Mouse (Mus musculus): ENCODE measurements around the gene Mpp6. TPM values are rescaled to one million over a fixed set of nuclear protein-coding genes. Genes with fewer than 3 reads are reported as not detected.

Mpp6 gene
- total and polyA plus RNA-seq, 2 experiments from 2014 or later, result 66.4 to 101 TPM

- Histone ChIP-seq H3K36me3 (ENCODE audit: insufficient read depth) (peaks cover 26% of the 10 kb centered on the region), H3K4me1 (ENCODE audit: insufficient read depth) (no peaks in the 10 kb centered on the region), H3K4me2 (ENCODE audit: low read depth) (no peak overlapping the region), H3K4me3 (ENCODE audit: low read depth, low read length) (no peak overlapping the region), H3K9ac (no peak overlapping the region), H3K9me3 (ENCODE audit: low read length) (no peaks in the 10 kb centered on the region), H3K27me3 (ENCODE audit: insufficient read depth, low read length) (no peaks in the 10 kb centered on the region), H3K27ac (ENCODE audit: low read depth, low read length) (no peak overlapping the region)
- DNase-seq (peak; percentile 35), ATAC-seq (no peak)
- WGBS, result 71% methylated on average over 4 of the region's 4 CpGs
- peak; percentile 61 for TF ChIP-seq CTCF (IDR thresholded peaks at IDR 0.05; ENCODE audit: low read depth)
These were observed 70.1 kb downstream of the Mpp6 start for GRCm38 (mm10) chr6:50180189-50180588.

GRCm38 (mm10) chr6:50187955-50188354, 77.9 kb downstream of the Mpp6 start:
- no peak overlapping the region for H3K27ac ChIP-seq (ENCODE audit: low read depth, low read length)
- ATAC-seq (no peak), DNase-seq (no peak)
- H3K36me3 ChIP-seq (ENCODE audit: insufficient read depth), result peaks cover 17% of the 10 kb centered on the region
- H3K27me3 ChIP-seq (ENCODE audit: insufficient read depth, low read length), result no peaks in the 10 kb centered on the region
- H3K4me1 ChIP-seq (ENCODE audit: insufficient read depth), result no peaks in the 10 kb centered on the region
- no peak for TF ChIP-seq CTCF (IDR thresholded peaks at IDR 0.05; ENCODE audit: low read depth)
- 85% methylated on average over 4 of the region's 4 CpGs for WGBS
- H3K9ac ChIP-seq, result no peak overlapping the region
- H3K9me3 ChIP-seq (ENCODE audit: low read length), result no peaks in the 10 kb centered on the region
- no peak overlapping the region for H3K4me3 ChIP-seq (ENCODE audit: low read depth, low read length)
- H3K4me2 ChIP-seq (ENCODE audit: low read depth), result no peak overlapping the region

GRCm38 (mm10) chr6:50189376-50189775, 79.3 kb downstream of the Mpp6 start:
- Histone ChIP-seq H3K4me1 (ENCODE audit: insufficient read depth) (no peaks in the 10 kb centered on the region), H3K9me3 (ENCODE audit: low read length) (no peaks in the 10 kb centered on the region), H3K36me3 (ENCODE audit: insufficient read depth) (peaks cover 11% of the 10 kb centered on the region), H3K27me3 (ENCODE audit: insufficient read depth, low read length) (no peaks in the 10 kb centered on the region), H3K9ac (no peak overlapping the region), H3K4me3 (ENCODE audit: low read depth, low read length) (no peak overlapping the region), H3K27ac (ENCODE audit: low read depth, low read length) (no peak overlapping the region), H3K4me2 (ENCODE audit: low read depth) (no peak overlapping the region)
- no peak for DNase-seq
- ATAC-seq, result no peak
- no peak for TF ChIP-seq CTCF (IDR thresholded peaks at IDR 0.05; ENCODE audit: low read depth)

GRCm38 (mm10) chr6:50191605-50192004, 81.6 kb downstream of the Mpp6 start:
- Histone ChIP-seq H3K9me3 (ENCODE audit: low read length) (no peaks in the 10 kb centered on the region), H3K27ac (ENCODE audit: low read depth, low read length) (no peak overlapping the region), H3K4me2 (ENCODE audit: low read depth) (no peak overlapping the region), H3K9ac (no peak overlapping the region), H3K27me3 (ENCODE audit: insufficient read depth, low read length) (no peaks in the 10 kb centered on the region), H3K4me3 (ENCODE audit: low read depth, low read length) (no peak overlapping the region), H3K36me3 (ENCODE audit: insufficient read depth) (peaks cover 10% of the 10 kb centered on the region; the same call in 1 of the 2 replicates), H3K4me1 (ENCODE audit: insufficient read depth) (no peaks in the 10 kb centered on the region)
- DNase-seq, result no peak
- no peak for ATAC-seq
- TF ChIP-seq CTCF (IDR thresholded peaks at IDR 0.05; ENCODE audit: low read depth), result no peak
- WGBS, result 90% methylated on average over 3 of the region's 3 CpGs

- TF ChIP-seq CTCF (IDR thresholded peaks at IDR 0.05; ENCODE audit: low read depth), result no peak
- Histone ChIP-seq H3K27ac (ENCODE audit: low read depth, low read length) (no peak overlapping the region), H3K4me3 (ENCODE audit: low read depth, low read length) (no peak overlapping the region), H3K4me2 (ENCODE audit: low read depth) (no peak overlapping the region), H3K9me3 (ENCODE audit: low read length) (no peaks in the 10 kb centered on the region), H3K9ac (no peak overlapping the region), H3K27me3 (ENCODE audit: insufficient read depth, low read length) (no peaks in the 10 kb centered on the region), H3K36me3 (ENCODE audit: insufficient read depth) (peaks cover 10% of the 10 kb centered on the region; the same call in 1 of the 2 replicates), H3K4me1 (ENCODE audit: insufficient read depth) (no peaks in the 10 kb centered on the region)
- ATAC-seq (no peak), DNase-seq (no peak)
- WGBS, result 75% methylated on average over 1 of the region's 1 CpGs
These were observed 82.1 kb downstream of the Mpp6 start for GRCm38 (mm10) chr6:50192169-50192568.

GRCm38 (mm10) chr6:50192822-50193221, 82.8 kb downstream of the Mpp6 start:
- Histone ChIP-seq H3K4me2 (ENCODE audit: low read depth) (no peak overlapping the region), H3K36me3 (ENCODE audit: insufficient read depth) (peaks cover 14% of the 10 kb centered on the region), H3K9ac (no peak overlapping the region), H3K27me3 (ENCODE audit: insufficient read depth, low read length) (no peaks in the 10 kb centered on the region), H3K4me1 (ENCODE audit: insufficient read depth) (no peaks in the 10 kb centered on the region), H3K27ac (ENCODE audit: low read depth, low read length) (no peak overlapping the region), H3K4me3 (ENCODE audit: low read depth, low read length) (no peak overlapping the region), H3K9me3 (ENCODE audit: low read length) (no peaks in the 10 kb centered on the region)
- DNase-seq (no peak), ATAC-seq (no peak)
- TF ChIP-seq CTCF (IDR thresholded peaks at IDR 0.05; ENCODE audit: low read depth), result no peak
- 87% methylated on average over 3 of the region's 3 CpGs for WGBS

- Histone ChIP-seq H3K27ac (ENCODE audit: low read depth, low read length) (no peak overlapping the region), H3K27me3 (ENCODE audit: insufficient read depth, low read length) (no peaks in the 10 kb centered on the region), H3K4me2 (ENCODE audit: low read depth) (no peak overlapping the region), H3K4me3 (ENCODE audit: low read depth, low read length) (no peak overlapping the region), H3K9ac (no peak overlapping the region), H3K9me3 (ENCODE audit: low read length) (no peaks in the 10 kb centered on the region), H3K4me1 (ENCODE audit: insufficient read depth) (no peaks in the 10 kb centered on the region), H3K36me3 (ENCODE audit: insufficient read depth) (peaks cover 20% of the 10 kb centered on the region)
- no peak for DNase-seq
- no peak for TF ChIP-seq CTCF (IDR thresholded peaks at IDR 0.05; ENCODE audit: low read depth)
- no peak for ATAC-seq
- WGBS, result 94% methylated on average over 5 of the region's 5 CpGs
These were observed 83.8 kb downstream of the Mpp6 start for GRCm38 (mm10) chr6:50193851-50194250.

- no peak for ATAC-seq
- no peak for TF ChIP-seq CTCF (IDR thresholded peaks at IDR 0.05; ENCODE audit: low read depth)
- no peaks in the 10 kb centered on the region for H3K4me1 ChIP-seq (ENCODE audit: insufficient read depth)
These were observed 94.3 kb downstream of the Mpp6 start for GRCm38 (mm10) chr6:50204356-50204755.

More at GRCm38 (mm10) chr6:50204356-50204755, 94.3 kb downstream of the Mpp6 start:
- 96% methylated on average over 4 of the region's 4 CpGs for WGBS
- Histone ChIP-seq H3K27me3 (ENCODE audit: insufficient read depth, low read length) (no peaks in the 10 kb centered on the region), H3K4me2 (ENCODE audit: low read depth) (no peak overlapping the region), H3K27ac (ENCODE audit: low read depth, low read length) (no peak overlapping the region), H3K9me3 (ENCODE audit: low read length) (no peaks in the 10 kb centered on the region), H3K9ac (no peak overlapping the region), H3K36me3 (ENCODE audit: insufficient read depth) (0 out of 2 replicates have a peak, but pooled peaks cover 7% of the 10 kb centered on the region), H3K4me3 (ENCODE audit: low read depth, low read length) (no peak overlapping the region)
- DNase-seq, result no peak

Data from forebrain, postnatal 0 days (tissue).